Mouse (Mus musculus) cerebellum, postnatal 4 days (tissue): Measurements from ENCODE around the gene D930020B18Rik.
A peak's percentile ranks its signal among the peaks of the same experiment; 100 is the strongest.

Source experiments
- DNase-seq, 2 experiments: peaks; one replicate each; pipeline ENCODE4 v3.0.0; 2022; ENCODE audit warnings: low spot score in 2 of 2, mixed read lengths in 1 of 2

The D930020B18Rik gene

GRCm38 (mm10) chr10:121641272-121642053 lies at the start of gene D930020B18Rik:
D930020B18Rik (plus strand) TSS chr10:121641588.
- DNase-seq: no peak

- no peak for DNase-seq
Observed at GRCm38 (mm10) chr10:121596580-121596979, 44.8 kb upstream of the D930020B18Rik start.

GRCm38 (mm10) chr10:121601272-121601671 lies 40.1 kb upstream of the D930020B18Rik start:
- no peak for DNase-seq

GRCm38 (mm10) chr10:121603556-121603955 lies 37.8 kb upstream of the D930020B18Rik start:
- DNase-seq: no peak

- DNase-seq: no peak
Observed at GRCm38 (mm10) chr10:121604632-121605344, 36.6 kb upstream of the D930020B18Rik start.

GRCm38 (mm10) chr10:121608177-121608576 lies 33.2 kb upstream of the D930020B18Rik start:
- no peak for DNase-seq

GRCm38 (mm10) chr10:121611587-121611986 lies 29.8 kb upstream of the D930020B18Rik start:
- no peak for DNase-seq

GRCm38 (mm10) chr10:121612448-121612847 lies 28.9 kb upstream of the D930020B18Rik start:
- DNase-seq: no peak

GRCm38 (mm10) chr10:121613570-121613969 lies 27.8 kb upstream of the D930020B18Rik start:
- no peak for DNase-seq

GRCm38 (mm10) chr10:121615146-121615870 lies 26.1 kb upstream of the D930020B18Rik start:
- no peak for DNase-seq

GRCm38 (mm10) chr10:121615935-121616334 lies 25.5 kb upstream of the D930020B18Rik start:
- no peak for DNase-seq

- no peak for DNase-seq
Observed at GRCm38 (mm10) chr10:121622431-121622830, 19.0 kb upstream of the D930020B18Rik start.

- DNase-seq: no peak
Observed at GRCm38 (mm10) chr10:121623670-121624069, 17.7 kb upstream of the D930020B18Rik start.

- no peak for DNase-seq
Observed at GRCm38 (mm10) chr10:121625006-121625405, 16.4 kb upstream of the D930020B18Rik start.

- peak in 1 of 2 experiments; percentile 27 for DNase-seq
Observed at GRCm38 (mm10) chr10:121625407-121626185, 15.8 kb upstream of the D930020B18Rik start.

GRCm38 (mm10) chr10:121626186-121626882 lies 15.1 kb upstream of the D930020B18Rik start, which contains the start of gene Xpot:
Xpot (minus strand) TSS chr10:121626332.
- DNase-seq: peak; percentile 96 to 97

GRCm38 (mm10) chr10:121627216-121627852 lies 14.1 kb upstream of the D930020B18Rik start:
- no peak for DNase-seq

GRCm38 (mm10) chr10:121628561-121629040 lies 12.8 kb upstream of the D930020B18Rik start:
- no peak for DNase-seq

GRCm38 (mm10) chr10:121634159-121634558 lies 7.2 kb upstream of the D930020B18Rik start:
- no peak for DNase-seq

- DNase-seq: no peak
Observed at GRCm38 (mm10) chr10:121636276-121636675, 5.1 kb upstream of the D930020B18Rik start.
